Mouse (Mus musculus) natural killer cell, adult 2 months (primary cell): Measurements from ENCODE around the gene Ptprm.

Experiments used
- DNase-seq, 2 experiments: peaks; one replicate each; pipeline ENCODE4 v3.0.0; 2022; ENCODE audit warnings: low spot score in 2 of 2

Ptprm gene

DNA sequence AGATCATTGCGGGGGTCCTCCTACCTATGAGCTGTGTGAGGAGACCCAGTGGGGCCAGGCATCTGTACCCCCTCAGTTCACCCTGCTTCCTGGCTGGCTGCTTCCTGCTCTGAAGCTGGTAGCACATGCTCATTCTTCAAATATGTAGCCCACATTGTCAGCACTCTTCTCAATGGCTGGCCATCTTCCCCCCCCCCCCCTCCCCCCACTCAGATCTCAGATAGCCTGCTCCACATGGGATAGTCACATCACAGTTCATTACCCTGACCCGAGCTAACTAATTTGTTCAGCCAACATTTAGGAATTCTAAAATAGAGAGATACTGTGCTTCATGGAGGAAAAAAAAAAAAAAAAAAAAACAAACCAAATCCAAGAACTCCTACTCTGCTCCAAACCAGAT lies 679.6 kb downstream of the Ptprm start:
- no peak for DNase-seq

DNA sequence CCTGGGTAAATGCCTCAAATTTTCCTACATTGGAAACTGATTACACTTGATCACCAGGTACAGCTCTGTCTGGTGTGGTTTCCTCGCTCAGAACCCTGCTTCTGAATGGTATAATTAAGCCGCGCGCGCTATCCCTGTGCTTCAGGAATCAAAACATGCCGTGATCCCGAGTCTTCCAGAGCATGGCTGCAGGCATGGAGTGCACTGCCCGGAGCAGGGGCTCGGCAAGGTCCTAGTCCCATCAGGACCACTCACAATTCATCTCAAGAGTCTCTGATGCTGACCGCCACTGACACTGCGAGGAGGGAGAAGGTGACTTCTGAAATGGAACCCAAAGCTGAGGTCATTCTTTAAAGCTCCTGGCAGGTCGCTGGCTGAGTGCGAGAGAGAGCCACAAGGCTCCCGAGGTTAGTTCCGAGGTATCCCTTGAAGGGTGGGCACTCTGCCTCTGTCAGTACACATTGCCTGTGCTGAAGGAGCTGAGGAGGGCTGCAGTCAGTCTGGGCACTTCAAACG lies 682.5 kb downstream of the Ptprm start:
- no peak for DNase-seq

DNA sequence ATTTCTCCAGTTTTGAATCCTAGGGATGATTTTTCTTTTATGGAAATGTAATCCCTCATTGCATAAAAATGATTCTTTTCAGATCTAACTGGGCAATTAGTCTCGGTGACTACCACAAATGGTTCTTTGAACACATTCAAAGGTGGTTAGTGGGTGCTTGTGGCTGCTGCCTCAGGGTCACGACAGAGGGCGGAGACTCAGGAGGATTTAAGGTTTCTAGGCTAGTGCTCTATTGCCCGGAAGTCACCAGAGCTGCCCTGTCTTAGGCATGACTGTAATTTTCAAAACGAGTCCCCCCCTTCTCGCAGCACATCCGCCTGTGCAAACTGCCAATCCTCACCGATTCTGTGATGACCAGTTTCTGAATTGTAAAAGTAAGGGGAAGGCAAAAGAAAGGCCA lies 683.0 kb downstream of the Ptprm start:
- DNase-seq, result no peak

DNA sequence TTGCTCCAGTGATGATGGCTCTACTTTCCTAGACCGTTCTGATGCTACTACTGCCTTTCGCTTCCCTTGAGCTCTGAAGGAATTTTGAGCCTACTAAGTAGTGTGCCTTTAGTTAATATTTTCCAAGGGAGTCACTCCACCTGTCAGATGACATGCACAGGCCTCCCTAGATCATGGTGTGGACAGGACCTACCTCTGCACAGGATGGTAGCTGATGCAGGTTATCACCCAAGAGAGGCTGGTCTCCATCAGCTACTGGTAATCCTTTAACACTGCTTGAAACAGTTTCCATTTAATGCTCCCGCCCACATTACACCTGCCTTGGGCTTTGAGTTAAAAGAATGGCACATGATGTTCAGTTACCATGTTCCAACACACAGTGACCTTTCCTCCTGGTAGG lies 688.5 kb downstream of the Ptprm start:
- DNase-seq, result no peak

DNA sequence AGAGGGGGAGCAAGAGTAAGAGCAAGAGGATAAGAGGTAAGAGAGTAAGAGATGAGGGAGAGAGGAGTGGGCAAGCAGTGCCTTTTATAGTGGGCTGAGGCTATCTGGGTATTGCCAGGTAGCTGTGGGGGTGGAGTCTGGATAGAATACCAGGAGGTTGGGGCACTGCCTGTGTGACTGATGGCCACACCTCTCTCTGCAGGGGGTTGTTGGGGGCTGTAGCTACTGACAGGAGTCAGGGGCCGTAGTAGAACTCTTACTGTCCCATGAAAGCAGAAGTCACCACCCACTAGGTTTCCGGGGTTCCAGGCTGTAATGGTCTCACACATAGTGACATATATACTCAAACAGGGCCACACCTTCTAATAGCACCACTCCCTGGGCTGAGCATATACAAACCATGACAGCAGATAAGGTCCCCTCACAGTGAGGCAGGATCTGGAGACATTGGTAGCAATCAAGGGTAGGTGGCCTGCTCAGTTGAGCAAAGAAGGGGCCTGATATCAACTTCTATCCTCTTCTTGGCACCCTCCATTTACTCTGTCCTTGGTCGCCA lies 689.0 kb downstream of the Ptprm start:
- no peak for DNase-seq

DNA sequence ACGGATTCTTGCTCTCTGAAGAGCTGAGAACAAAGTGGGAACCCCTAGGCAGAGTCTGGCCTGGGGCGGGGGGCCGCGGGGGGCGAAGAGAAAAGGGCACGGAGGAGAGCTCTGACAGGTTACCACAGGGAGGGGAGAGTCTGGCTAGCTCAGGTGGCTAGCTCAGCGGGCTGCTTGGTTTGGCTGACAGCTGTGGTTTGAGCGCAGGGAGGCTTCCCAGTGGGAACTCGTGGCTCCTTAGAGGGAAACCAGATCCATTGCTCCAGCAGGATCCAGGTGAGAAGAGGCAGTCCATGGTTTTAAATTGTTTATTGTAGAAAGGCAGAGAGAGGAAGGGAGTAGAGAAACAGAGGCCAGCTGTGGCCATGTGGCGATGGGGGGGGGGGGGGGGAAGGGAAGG lies 689.5 kb downstream of the Ptprm start:
- DNase-seq, result no peak

DNA sequence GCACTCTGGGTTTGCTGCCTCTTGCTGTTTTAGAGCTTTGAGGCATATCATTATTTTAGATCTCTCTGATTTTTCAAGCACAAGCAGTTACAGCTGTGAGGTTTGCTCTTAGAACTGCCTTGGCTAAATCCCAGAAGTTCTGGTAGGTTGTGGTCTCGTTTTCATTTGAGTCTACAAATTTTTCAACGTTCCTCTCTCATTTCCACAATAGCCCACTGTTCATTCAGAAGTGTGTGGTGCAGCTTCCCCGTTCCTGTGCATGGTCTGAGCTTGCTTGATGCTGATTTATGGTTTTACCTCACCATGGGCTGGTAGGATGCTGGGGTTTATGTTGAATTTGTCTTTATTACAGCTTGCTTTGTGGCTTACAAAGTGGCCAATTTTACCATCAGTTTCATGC lies 695.0 kb downstream of the Ptprm start:
- no peak for DNase-seq

DNA sequence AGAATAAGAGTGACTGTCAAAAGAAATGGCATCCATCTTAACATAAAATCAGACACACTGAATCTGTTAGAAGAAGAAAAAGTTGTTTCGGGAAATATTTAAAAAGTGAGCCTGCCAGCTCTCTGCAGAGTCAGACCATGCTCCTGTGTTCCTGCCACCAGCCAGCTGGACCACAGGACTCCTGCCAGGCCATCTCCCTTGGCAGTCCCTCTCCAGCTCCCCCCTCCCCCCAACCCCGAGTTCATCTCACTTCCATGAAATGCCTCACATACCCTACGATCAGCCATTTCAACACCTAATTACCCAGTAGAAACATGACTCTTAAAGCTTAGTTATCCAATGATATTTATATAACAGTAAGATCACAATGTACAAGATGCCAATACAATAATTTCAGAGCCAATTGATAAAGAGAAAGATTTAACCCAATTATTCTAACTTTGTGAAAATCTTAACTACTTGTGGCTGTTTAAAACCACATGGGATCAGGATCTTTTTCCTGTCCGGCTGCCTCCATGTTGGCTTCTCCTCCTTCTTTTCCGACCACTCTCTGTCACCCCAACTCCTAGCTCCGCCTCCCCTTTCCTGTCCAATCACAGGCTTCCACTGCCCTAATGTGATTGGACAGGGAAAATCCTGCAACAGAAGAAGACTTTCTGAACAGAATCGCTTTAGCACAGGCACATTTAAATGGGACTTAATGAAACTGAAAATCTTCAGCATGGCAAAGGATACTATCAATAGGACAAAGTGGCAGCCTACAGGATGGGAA lies 716.1 kb downstream of the Ptprm start:
- DNase-seq, result no peak

DNA sequence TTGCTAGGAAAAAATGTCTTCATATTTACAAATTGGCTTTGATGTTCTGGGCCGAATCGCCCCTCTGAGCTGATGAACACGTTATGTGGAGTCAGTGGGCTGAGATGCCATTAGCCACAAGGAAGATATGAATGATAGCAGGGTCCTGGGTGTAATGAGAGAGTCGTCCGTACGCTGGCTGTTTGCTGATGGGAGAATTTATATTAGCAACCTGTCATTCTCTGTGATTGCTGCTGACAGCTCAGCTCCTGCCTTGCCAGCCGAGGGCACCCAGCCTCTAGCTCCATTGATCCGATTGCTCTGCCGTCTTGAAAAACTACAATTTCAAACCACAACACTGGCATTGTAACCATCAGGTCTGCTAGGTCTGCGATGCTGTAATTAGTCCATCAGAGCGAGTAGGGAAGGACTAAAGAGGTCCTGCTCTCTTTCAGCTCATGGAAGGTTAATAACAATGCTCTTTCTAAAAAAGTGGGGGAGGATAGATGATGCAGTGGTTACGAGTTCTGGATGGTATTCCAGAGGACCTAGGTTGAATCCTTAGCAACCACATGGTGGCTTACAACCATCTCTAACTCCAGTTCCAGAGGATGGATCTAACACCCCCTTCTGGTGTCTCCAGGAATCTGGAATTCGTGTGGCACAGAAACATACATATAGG lies 734.1 kb downstream of the Ptprm start:
- DNase-seq, result no peak

DNA sequence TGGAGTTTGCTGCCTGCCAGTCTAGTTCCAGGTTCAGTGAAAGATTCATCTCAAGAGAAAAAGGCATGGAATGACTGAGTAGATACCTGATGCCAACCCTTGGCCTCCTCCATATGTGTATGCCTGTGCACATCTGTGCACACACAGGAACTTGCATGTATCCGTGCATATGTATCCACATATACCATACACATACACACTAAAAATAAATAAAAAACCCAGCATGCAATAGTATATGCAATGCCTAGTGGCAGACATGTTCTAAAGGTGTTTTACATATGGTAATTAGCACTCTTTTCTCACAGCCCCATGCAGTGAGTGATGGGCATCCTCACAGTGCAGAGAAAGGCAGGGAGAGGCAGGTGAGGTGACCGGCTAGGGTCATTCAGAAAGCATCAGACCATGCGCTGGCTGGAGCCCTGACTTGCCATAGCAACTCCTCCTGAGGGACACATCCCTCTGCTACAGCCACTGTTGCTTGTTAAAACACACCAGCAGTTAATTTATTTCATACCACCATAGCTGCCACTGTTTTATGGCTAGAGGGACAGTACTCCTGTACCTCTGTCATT lies 734.9 kb downstream of the Ptprm start:
- DNase-seq, result no peak
